Mouse (Mus musculus) thymus, adult 2 months (tissue): ENCODE data around the gene Exd2. TPM values are rescaled to one million over a fixed set of nuclear protein-coding genes. Genes with fewer than 3 reads are reported as not detected.

Experiments used
- DNase-seq: peaks from one replicate; pipeline ENCODE4 v3.0.0; 2021
- H3K27ac ChIP-seq: fragments of 200-500 bp; 2 replicates; pipeline ENCODE4 v1.5.1; 2012; ENCODE audit warnings: low read length, control low read depth; ENCODE audit not compliant: control insufficient read depth, insufficient read depth
- H3K27me3 ChIP-seq: fragments of 200-500 bp; 2 replicates; pipeline ENCODE4 v1.6.1; 2012; ENCODE audit warnings: mild to moderate bottlenecking, low read length, moderate library complexity, mixed read lengths; ENCODE audit not compliant: control insufficient read depth, insufficient read depth
- H3K36me3 ChIP-seq: fragments of 200-500 bp; 2 replicates; pipeline ENCODE4 v1.6.1; 2012; ENCODE audit warnings: mild to moderate bottlenecking, low read length, moderate library complexity; ENCODE audit not compliant: control insufficient read depth, insufficient read depth
- H3K4me1 ChIP-seq: fragments of 200-500 bp; replicated peaks from 2 replicates; pipeline ENCODE4 v1.6.1; 2012; ENCODE audit warnings: low read length; ENCODE audit not compliant: control insufficient read depth, insufficient read depth
- H3K4me3 ChIP-seq: fragments of 200-500 bp; 2 replicates; pipeline ENCODE4 v1.5.1; 2012; ENCODE audit warnings: mild to moderate bottlenecking, low read length, control low read depth, moderate library complexity; ENCODE audit not compliant: control insufficient read depth, insufficient read depth
- CTCF ChIP-seq: fragments of 200-500 bp; IDR thresholded peaks from 2 replicates; pipeline ENCODE4 v1.5.1; 2012; ENCODE audit warnings: mild to moderate bottlenecking, control low read depth, low read length, moderate library complexity, borderline replicate concordance; ENCODE audit not compliant: control insufficient read depth, poor library complexity, insufficient read depth; ENCODE audit errors: extremely low read depth
- POLR2A ChIP-seq: fragments of 200-500 bp; IDR thresholded peaks from 2 replicates; pipeline ENCODE4 v1.6.1; 2012; ENCODE audit warnings: mild to moderate bottlenecking, low read length, control low read depth, moderate library complexity; ENCODE audit not compliant: control insufficient read depth, poor library complexity, insufficient read depth; ENCODE audit errors: extremely low read depth
- WGBS: fragments of 180-500 bp; shearing (Covaris S2); methylation state at CpG from one replicate; pipeline ENCODE4 v1.1.7; 2018; 5-methylcytosine and 5-hydroxymethylcytosine counted together
- polyA plus RNA-seq: library from polyadenylated mRNA; depleted of rRNA; stranded (reverse); fragments of >200 nt; gene quantifications from 2 replicates; pipeline ENCODE4 v1.2.3, GENCODE M21; 2012; rRNA removed

Gene Exd2
- polyA plus RNA-seq, 1 experiment = 19.6 TPM

DNA sequence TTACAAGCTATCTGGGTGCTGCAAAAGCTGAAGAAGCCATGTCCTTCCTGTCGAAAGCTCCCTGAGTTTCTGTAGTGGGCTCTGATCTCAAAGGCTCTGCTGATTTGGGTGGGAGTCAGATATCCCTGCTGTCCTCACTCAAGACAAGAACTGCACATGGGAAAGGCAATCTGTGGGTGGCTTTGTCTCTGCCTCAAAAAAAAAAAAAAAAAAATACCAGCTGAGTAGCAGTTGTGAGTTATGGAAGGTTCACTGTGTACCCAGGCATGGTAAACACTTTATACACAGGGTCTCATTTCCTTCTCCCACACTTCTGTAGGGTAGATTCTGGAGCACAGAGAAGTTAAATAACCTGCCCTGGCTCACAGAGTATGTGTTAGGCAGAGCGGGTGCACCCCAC, 74.4 kb downstream of the Exd2 start:
- DNase-seq = no peak

DNA sequence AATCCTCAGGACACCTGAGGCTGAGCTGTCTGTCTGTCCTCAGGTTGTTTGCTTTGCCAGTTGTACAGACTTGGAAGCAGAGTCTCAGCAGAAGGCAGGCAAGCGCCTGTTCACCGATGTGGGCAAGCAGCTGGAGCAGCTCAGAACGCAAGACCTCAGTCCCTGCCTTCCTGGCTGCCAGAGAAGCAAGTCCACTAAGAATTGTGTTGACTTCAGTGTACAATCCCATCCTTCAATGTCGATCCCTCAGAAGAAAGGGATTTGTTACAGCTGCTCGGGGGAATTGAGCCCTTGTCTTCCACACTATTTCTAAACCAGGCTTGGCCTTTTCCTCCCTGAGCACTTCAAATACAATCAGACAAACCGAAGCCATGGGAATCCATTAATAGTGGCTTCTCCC, 75.4 kb downstream of the Exd2 start:
- 80% methylated on average over 6 of the region's 6 CpGs for WGBS
- no peaks in the 10 kb centered on the region for H3K4me1 ChIP-seq
- H3K27me3 ChIP-seq = no peaks in the 10 kb centered on the region
- H3K36me3 ChIP-seq = no peaks in the 10 kb centered on the region
- TF ChIP-seq POLR2A (no peak), CTCF (no peak)
- H3K27ac ChIP-seq = no peak overlapping the region
- H3K4me3 ChIP-seq = no peak overlapping the region
- no peak for DNase-seq

More for the DNA sequence above, 74.4 kb downstream of the Exd2 start:
- Histone ChIP-seq H3K27ac (no peak overlapping the region), H3K4me1 (no peaks in the 10 kb centered on the region), H3K27me3 (no peaks in the 10 kb centered on the region), H3K4me3 (no peak overlapping the region), H3K36me3 (no peaks in the 10 kb centered on the region)
- TF ChIP-seq POLR2A = no peak
- no peak for TF ChIP-seq CTCF
- 88% methylated on average over 2 of the region's 2 CpGs for WGBS

DNA sequence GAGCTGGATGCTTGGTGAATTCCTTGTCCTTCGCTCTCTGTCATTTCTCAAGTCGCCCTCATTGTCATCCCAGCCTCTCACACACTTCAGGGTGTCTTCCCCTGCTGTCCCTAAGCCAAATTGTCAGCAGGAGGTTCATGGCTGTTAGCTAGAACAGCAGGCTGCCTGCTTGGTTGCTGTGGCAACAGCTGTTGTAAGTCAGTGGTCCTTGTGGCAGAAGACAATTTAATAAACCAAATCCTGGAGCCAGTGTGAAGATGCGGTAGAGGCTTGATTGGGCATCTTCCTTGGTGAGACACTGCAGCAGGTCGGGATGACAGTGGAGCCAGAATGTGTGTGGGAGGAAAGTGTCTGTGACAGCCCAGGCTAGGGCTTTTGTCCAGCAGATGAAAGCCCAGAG, 82.4 kb downstream of the Exd2 start:
- DNase-seq = no peak
- 51% methylated on average over 4 of the region's 4 CpGs for WGBS
- H3K36me3 ChIP-seq = no peaks in the 10 kb centered on the region

DNA sequence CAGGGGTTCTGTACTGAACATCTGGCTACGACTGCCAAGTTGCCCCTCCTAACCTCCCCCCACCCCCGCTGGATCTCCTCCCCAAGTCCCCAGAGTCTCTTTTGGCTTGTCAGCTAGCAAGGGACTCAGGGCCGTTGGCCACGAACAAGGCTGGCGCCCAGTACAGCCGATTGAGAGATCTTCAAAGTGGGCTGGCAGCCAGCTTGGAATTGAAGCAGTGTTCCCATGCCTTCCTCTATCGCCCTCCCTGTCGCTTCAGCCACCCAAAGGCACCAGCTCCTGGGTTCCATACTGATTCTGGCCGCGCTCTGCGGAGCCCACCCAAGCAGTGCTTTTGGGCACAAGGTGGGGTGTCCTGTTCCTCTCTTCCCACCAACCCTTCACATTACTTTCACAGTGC, 86.8 kb downstream of the Exd2 start:
- Histone ChIP-seq H3K36me3 (no peaks in the 10 kb centered on the region), H3K4me1 (no peaks in the 10 kb centered on the region), H3K4me3 (no peak overlapping the region), H3K27me3 (no peaks in the 10 kb centered on the region), H3K27ac (no peak overlapping the region)
- DNase-seq = no peak
- 88% methylated on average over 11 of the region's 11 CpGs for WGBS
- TF ChIP-seq POLR2A (no peak), CTCF (no peak)

More for the DNA sequence above, 82.4 kb downstream of the Exd2 start:
- no peak for TF ChIP-seq CTCF
- Histone ChIP-seq H3K27ac (no peak overlapping the region), H3K4me3 (no peak overlapping the region), H3K27me3 (no peaks in the 10 kb centered on the region), H3K4me1 (no peaks in the 10 kb centered on the region)

Other genes starting within 250 kb of the Exd2 start
- 153 and 158 TPM in 2 replicates for gene Actn1, start 202.7 kb upstream of the Exd2 start, polyA plus RNA-seq
- gene Dcaf5, start 26.5 kb upstream of the Exd2 start, polyA plus RNA-seq = 31.9 and 34.8 TPM in 2 replicates
- 0.98 and 1.1 TPM in 2 replicates for gene Galnt16, start 55.2 kb downstream of the Exd2 start, polyA plus RNA-seq
- gene Slc39a9, start 180.8 kb downstream of the Exd2 start, polyA plus RNA-seq = 55.7 and 58.2 TPM in 2 replicates
- 49.6 and 54.4 TPM in 2 replicates for gene Erh, start 181.2 kb downstream of the Exd2 start, polyA plus RNA-seq
- 0.18 and 0.20 TPM in 2 replicates for gene Plekhd1, start 229.5 kb downstream of the Exd2 start, polyA plus RNA-seq